Mouse (Mus musculus): ENCODE measurements around the gene Nhlh2. TPM values are rescaled to one million over a fixed set of nuclear protein-coding genes. Genes with fewer than 3 reads are reported as not detected.

Nhlh2 gene
- polyA plus RNA-seq, 2 experiments = 0.08 TPM; not detected in 1

DNA sequence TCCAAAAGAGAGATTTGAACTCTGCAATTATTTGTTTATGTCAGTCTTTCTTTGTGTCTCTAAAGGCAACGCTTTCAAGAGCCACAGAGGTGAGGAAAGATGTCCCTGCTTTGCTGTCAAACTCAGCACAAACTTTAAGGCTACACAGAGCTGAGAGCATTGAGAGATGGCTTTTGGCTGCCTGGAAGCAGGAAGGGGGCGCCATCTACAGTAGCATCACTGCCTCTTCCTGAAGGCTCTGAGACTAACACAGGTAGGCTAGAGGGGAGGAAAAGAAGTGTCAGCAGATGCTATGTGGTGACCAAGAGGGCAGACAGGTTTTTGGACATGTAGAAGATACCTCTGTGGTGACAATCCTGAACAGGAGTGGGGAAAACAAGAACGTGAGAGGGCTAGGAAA is 35.2 kb downstream of the Nhlh2 start:
- Histone ChIP-seq H3K4me2 (replicated peaks; ENCODE audit: low read depth, low read length, severe bottlenecking) (no peak overlapping the region), H3K27ac (replicated peaks; ENCODE audit: low read depth, low read length) (no peak overlapping the region), H3K36me3 (ENCODE audit: control insufficient read depth, insufficient read depth, low read length) (no peaks in the 10 kb centered on the region), H3K9ac (ENCODE audit: low read depth, low read length, severe bottlenecking) (no peak overlapping the region), H3K4me3 (replicated peaks; ENCODE audit: low read length) (no peak overlapping the region), H3K4me1 (ENCODE audit: control insufficient read depth, insufficient read depth, low read length) (no peaks in the 10 kb centered on the region), H3K27me3 (ENCODE audit: control insufficient read depth, insufficient read depth, low read length) (no peaks in the 10 kb centered on the region), H3K9me3 (ENCODE audit: control insufficient read depth, low read length) (no peaks in the 10 kb centered on the region)
- DNase-seq (ENCODE audit: low spot score) (no peak), ATAC-seq (ENCODE audit: low FRiP score, low read depth) (no peak)
- 30% methylated on average over 3 of the region's 3 CpGs for WGBS
- TF ChIP-seq POLR2A (IDR thresholded peaks at IDR 0.05; ENCODE audit: borderline replicate concordance, extremely low read depth, insufficient read depth, insufficient read length) = no peak

DNA sequence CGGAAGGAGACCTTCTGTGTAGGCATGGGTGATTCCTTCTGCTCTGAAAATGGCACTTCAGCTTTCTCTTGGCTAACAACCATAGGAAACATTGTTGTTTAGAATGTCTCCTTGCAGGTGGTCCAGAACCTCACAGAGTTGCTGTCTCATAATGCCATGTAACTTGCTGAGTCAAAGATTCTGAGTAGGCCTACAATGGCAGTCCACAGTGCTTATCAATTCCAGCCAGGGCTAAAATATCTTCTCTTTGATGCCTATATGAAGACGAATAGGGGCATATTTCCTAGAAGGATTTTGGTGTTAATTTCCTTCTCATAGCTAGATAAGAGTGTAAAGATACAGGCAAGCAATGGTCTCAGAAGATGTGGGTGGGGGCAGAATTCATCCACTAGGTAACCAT is 37.7 kb downstream of the Nhlh2 start:
- no peaks in the 10 kb centered on the region for H3K9me3 ChIP-seq (ENCODE audit: control insufficient read depth, low read length)
- H3K27ac ChIP-seq (replicated peaks; ENCODE audit: low read depth, low read length) = no peak overlapping the region
- ATAC-seq (ENCODE audit: low FRiP score, low read depth) (no peak), DNase-seq (ENCODE audit: low spot score) (no peak)
- H3K4me2 ChIP-seq (replicated peaks; ENCODE audit: low read depth, low read length, severe bottlenecking) = no peak overlapping the region
- H3K36me3 ChIP-seq (ENCODE audit: control insufficient read depth, insufficient read depth, low read length) = no peaks in the 10 kb centered on the region
- H3K4me1 ChIP-seq (ENCODE audit: control insufficient read depth, insufficient read depth, low read length) = no peaks in the 10 kb centered on the region
- H3K4me3 ChIP-seq (replicated peaks; ENCODE audit: low read length) = no peak overlapping the region
- H3K9ac ChIP-seq (ENCODE audit: low read depth, low read length, severe bottlenecking) = no peak overlapping the region
- no peaks in the 10 kb centered on the region for H3K27me3 ChIP-seq (ENCODE audit: control insufficient read depth, insufficient read depth, low read length)
- WGBS = 89% methylated on average over 2 of the region's 2 CpGs
- TF ChIP-seq POLR2A (IDR thresholded peaks at IDR 0.05; ENCODE audit: borderline replicate concordance, extremely low read depth, insufficient read depth, insufficient read length) = no peak

DNA sequence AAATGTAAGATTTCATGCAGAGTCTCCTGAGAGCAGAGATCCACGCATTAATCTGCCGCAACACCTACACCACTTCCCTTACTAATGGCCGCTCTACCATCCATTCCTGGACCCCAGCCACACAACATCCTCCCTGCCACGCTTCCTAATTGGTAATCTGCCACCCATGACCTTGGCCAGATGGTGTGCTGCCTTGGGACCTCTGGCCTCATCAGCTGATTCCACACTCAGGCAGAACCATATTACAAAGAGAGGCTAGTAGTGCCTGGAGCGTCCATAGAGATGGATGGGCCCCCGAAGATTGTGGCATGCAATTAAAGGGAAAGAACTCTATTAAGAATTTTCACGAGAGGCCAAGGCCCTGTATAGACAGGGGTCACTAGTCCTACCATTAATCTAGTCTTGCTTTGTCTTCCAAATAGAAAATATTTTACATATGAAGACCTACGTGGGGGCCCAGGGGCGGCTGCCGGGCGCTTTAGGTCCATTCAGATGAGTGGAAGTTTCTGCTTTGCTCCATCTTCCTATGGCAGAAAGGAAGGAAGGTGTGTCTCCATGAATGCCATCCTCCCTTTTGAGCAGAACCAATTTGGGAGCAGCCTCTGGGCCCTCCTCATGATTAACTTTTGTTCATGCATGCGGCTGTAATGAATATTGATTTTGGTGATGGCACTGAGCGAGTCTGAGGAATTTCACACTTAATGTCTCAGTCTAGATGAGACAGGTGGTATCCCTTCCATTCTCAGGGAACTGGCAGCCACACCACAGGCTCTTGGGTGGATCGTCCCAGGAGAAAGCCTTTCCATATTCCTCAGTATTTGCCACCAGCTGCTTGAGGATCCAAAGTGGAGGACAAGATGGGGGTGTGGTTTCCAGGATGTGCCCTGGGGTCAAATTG is 39.6 kb downstream of the Nhlh2 start:
- H3K27me3 ChIP-seq (ENCODE audit: control insufficient read depth, insufficient read depth, low read length) = no peaks in the 10 kb centered on the region
- TF ChIP-seq POLR2A (IDR thresholded peaks at IDR 0.05; ENCODE audit: borderline replicate concordance, extremely low read depth, insufficient read depth, insufficient read length) = no peak
- ATAC-seq (ENCODE audit: low FRiP score, low read depth) = no peak
- WGBS = 74% methylated on average over 14 of the region's 14 CpGs
- H3K27ac ChIP-seq (replicated peaks; ENCODE audit: low read depth, low read length) = no peak overlapping the region
- no peaks in the 10 kb centered on the region for H3K4me1 ChIP-seq (ENCODE audit: control insufficient read depth, insufficient read depth, low read length)
- H3K4me2 ChIP-seq (replicated peaks; ENCODE audit: low read depth, low read length, severe bottlenecking) = no peak overlapping the region
- no peak overlapping the region for H3K9ac ChIP-seq (ENCODE audit: low read depth, low read length, severe bottlenecking)
- no peak for DNase-seq (ENCODE audit: low spot score)
- no peaks in the 10 kb centered on the region for H3K9me3 ChIP-seq (ENCODE audit: control insufficient read depth, low read length)
- H3K36me3 ChIP-seq (ENCODE audit: control insufficient read depth, insufficient read depth, low read length) = no peaks in the 10 kb centered on the region
- H3K4me3 ChIP-seq (replicated peaks; ENCODE audit: low read length) = no peak overlapping the region

DNA sequence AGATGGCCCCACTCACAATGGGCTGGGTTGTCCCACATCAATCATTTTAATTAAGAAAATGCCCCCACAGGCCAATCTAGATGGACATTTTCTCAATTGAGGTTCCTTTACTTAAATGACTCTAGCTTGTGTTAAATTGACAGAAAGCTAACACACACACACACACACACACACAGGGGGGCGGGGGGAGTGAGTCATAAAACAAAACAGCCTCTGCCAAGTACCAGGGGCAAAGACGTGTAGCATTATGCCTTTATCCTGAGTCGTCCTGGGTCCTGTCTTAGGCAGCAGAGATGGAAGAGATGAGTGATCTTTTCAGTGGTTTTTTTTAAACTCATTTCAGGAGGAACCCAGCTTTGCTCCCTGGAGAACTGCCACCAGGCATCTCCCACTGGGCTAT is 42.2 kb downstream of the Nhlh2 start:
- ATAC-seq (ENCODE audit: low FRiP score, low read depth) (no peak), DNase-seq (ENCODE audit: low spot score) (no peak)
- H3K27me3 ChIP-seq (ENCODE audit: control insufficient read depth, insufficient read depth, low read length) = no peaks in the 10 kb centered on the region
- TF ChIP-seq POLR2A (IDR thresholded peaks at IDR 0.05; ENCODE audit: borderline replicate concordance, extremely low read depth, insufficient read depth, insufficient read length) = no peak
- no peaks in the 10 kb centered on the region for H3K4me1 ChIP-seq (ENCODE audit: control insufficient read depth, insufficient read depth, low read length)
- no peak overlapping the region for H3K4me2 ChIP-seq (replicated peaks; ENCODE audit: low read depth, low read length, severe bottlenecking)
- H3K4me3 ChIP-seq (replicated peaks; ENCODE audit: low read length) = no peak overlapping the region
- H3K36me3 ChIP-seq (ENCODE audit: control insufficient read depth, insufficient read depth, low read length) = no peaks in the 10 kb centered on the region
- H3K27ac ChIP-seq (replicated peaks; ENCODE audit: low read depth, low read length) = no peak overlapping the region
- WGBS = 45% methylated on average over 3 of the region's 3 CpGs
- H3K9me3 ChIP-seq (ENCODE audit: control insufficient read depth, low read length) = no peaks in the 10 kb centered on the region
- no peak overlapping the region for H3K9ac ChIP-seq (ENCODE audit: low read depth, low read length, severe bottlenecking)

DNA sequence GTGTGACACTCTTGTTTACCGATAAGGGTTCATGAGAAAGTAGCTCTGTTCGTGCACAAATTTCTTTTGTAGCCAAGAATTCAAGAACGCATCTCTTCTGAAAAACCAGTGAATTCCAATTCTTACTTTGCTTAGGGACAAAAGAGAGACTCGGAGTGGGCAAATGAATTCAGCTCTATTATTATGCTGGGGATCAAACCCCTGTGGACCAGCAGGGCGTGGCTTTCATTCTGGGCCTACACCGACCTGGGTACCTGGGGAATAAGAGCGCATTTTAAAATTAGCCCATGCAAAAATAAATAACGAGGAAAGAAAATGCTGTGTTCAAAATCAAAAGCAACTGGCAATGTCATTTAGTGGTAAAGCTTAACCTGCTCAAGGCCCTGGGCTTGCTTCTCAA is 43.4 kb downstream of the Nhlh2 start:
- no peak for ATAC-seq (ENCODE audit: low FRiP score, low read depth)
- 65% methylated on average over 8 of the region's 8 CpGs for WGBS
- Histone ChIP-seq H3K27ac (replicated peaks; ENCODE audit: low read depth, low read length) (no peak overlapping the region), H3K4me1 (ENCODE audit: control insufficient read depth, insufficient read depth, low read length) (no peaks in the 10 kb centered on the region), H3K36me3 (ENCODE audit: control insufficient read depth, insufficient read depth, low read length) (no peaks in the 10 kb centered on the region), H3K4me3 (replicated peaks; ENCODE audit: low read length) (no peak overlapping the region), H3K9ac (ENCODE audit: low read depth, low read length, severe bottlenecking) (no peak overlapping the region), H3K4me2 (replicated peaks; ENCODE audit: low read depth, low read length, severe bottlenecking) (no peak overlapping the region), H3K27me3 (ENCODE audit: control insufficient read depth, insufficient read depth, low read length) (no peaks in the 10 kb centered on the region), H3K9me3 (ENCODE audit: control insufficient read depth, low read length) (no peaks in the 10 kb centered on the region)
- no peak for DNase-seq (ENCODE audit: low spot score)
- TF ChIP-seq POLR2A (IDR thresholded peaks at IDR 0.05; ENCODE audit: borderline replicate concordance, extremely low read depth, insufficient read depth, insufficient read length) = no peak
